10 mouse cellular contexts compared by ENCODE assay signal in the genomic region with DNA sequence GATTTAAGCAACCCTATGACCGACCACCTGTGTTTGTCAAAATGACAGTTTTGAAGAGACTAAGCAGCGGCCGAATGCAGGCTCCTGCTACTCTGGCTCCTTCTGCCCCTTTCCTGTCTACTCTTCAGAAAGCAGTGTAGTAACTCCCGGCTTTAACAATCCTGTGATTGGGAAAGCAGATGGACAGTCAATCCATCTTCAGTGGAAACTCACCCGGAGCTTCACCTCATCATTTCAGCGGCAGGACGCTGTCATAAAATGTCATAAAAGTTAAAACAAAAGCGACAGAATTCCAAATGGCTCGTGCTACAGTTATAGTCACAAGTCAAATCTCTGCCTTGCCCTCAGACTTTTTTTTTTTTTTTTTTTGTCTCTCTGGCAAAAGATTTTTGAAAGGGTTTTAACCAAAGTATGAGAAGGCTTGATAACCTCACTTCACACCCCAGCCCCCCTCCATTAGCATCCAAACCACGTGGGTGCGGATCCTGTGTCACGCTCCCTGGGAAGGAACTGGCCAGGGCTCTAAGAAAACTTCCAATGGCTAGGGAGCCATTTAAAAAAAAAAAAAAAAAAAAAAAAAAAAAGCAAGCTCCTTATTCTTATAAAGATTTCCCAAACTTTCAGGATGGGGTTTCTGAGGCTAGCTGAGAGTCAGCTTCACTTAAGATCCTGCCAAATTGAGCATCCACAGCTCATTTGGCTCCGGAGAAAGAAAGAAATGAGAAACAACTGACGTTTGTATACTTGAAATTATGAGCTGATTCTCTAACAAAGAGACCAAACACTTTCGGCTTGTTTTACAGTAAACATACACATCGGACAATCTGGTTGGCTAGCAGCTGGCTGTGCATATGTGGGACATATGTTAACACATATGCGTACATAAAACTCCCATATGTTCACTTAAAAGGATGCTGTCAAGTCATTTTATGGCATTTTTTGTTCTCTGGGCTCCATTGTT.
A peak's percentile ranks its signal among the peaks of the same experiment; 100 is the strongest.
DNase-seq lines count a peak whose midpoint lies in the region.
"Had no signal": no experiment of that assay in that cellular context is flagged by ENCODE, and none has a peak within 500 bp of the region (broad histone marks: within the 10 kb centered on the region; RNA-seq: fewer than 3 reads in every experiment).

No protein-coding gene starts in this region.

- peak; percentile 32 for DNase-seq in embryo, embryonic 10 days (ENCODE audit: low spot score)
- DNase-seq in embryo, embryonic 9.5 days (ENCODE audit: extremely low spot score), result no peak
- DNase-seq in kidney, postnatal 4 days, result peak; percentile 18 to 37
- no peak for DNase-seq in kidney, adult 18-20 months
- peak; percentile 17 for DNase-seq in layer of hippocampus, adult 9-11 months
- peak; percentile 38 for DNase-seq in mesoderm, embryonic 11.5 days (ENCODE audit: low read depth, low spot score)
- DNase-seq in cerebellum, postnatal 25 days, result no peak
- DNase-seq in B cell, adult 2 months, result no peak
- DNase-seq: adrenal gland, adult 2 months; cerebellum, adult 9-11 months had no signal

Comparison
In these comparisons a context has a peak if more than half of its experiments do, and no peak if none do; other contexts are left out.
1. DNase-seq: peak in embryo, embryonic 10 days (single experiment), kidney, postnatal 4 days (2 of 2), layer of hippocampus, adult 9-11 months (single experiment) and mesoderm, embryonic 11.5 days (single experiment); none in embryo, embryonic 9.5 days (single experiment), kidney, adult 18-20 months (single experiment), cerebellum, postnatal 25 days (0 of 2) and B cell, adult 2 months (0 of 2).